Mouse (Mus musculus): ENCODE data around the gene Ash1l. TPM values are rescaled to one million over a fixed set of nuclear protein-coding genes. Genes with fewer than 3 reads are reported as not detected.

Gene Ash1l
- total RNA-seq, 2 experiments from 2014 or later = 16.8 to 39.3 TPM

Other genes starting within 250 kb of the Ash1l start
- gene Rit1, start 233.8 kb upstream of the Ash1l start, total RNA-seq (2015) = 13.3 and 19.8 TPM in 2 replicates
- 20.2 and 21.4 TPM in 2 replicates for gene Rit1, start 233.8 kb upstream of the Ash1l start, total RNA-seq (2017)
- 1.1 and 1.5 TPM in 2 replicates for gene Syt11, start 175.5 kb upstream of the Ash1l start, total RNA-seq (2015)
- gene Syt11, start 175.5 kb upstream of the Ash1l start, total RNA-seq (2017) = 0.54 and 1.0 TPM in 2 replicates
- 17.8 and 18.7 TPM in 2 replicates for gene Gon4l, start 115.4 kb upstream of the Ash1l start, total RNA-seq (2015)
- gene Gon4l, start 115.4 kb upstream of the Ash1l start, total RNA-seq (2017) = 25.2 and 35.8 TPM in 2 replicates
- gene Msto1, start 36.6 kb upstream of the Ash1l start, total RNA-seq (2015) = 14.1 and 14.5 TPM in 2 replicates
- gene Msto1, start 36.6 kb upstream of the Ash1l start, total RNA-seq (2017) = 27.6 and 31.0 TPM in 2 replicates
- gene Dap3, start 559 bp downstream of the Ash1l start, total RNA-seq (2015) = 109 and 126 TPM in 2 replicates
- 62.3 and 87.2 TPM in 2 replicates for gene Dap3, start 559 bp downstream of the Ash1l start, total RNA-seq (2017)
- 21.6 and 23.4 TPM in 2 replicates for gene Rusc1, start 142.7 kb downstream of the Ash1l start, total RNA-seq (2015)
- gene Rusc1, start 142.7 kb downstream of the Ash1l start, total RNA-seq (2017) = 16.4 and 18.2 TPM in 2 replicates
- gene Gm43738, start 150.5 kb downstream of the Ash1l start, total RNA-seq (2015) = not detected in 2 replicates
- not detected in 2 replicates for gene Gm43738, start 150.5 kb downstream of the Ash1l start, total RNA-seq (2017)
- 99.4 and 118 TPM in 2 replicates for gene Fdps, start 151.3 kb downstream of the Ash1l start, total RNA-seq (2015)
- 238 and 251 TPM in 2 replicates for gene Fdps, start 151.3 kb downstream of the Ash1l start, total RNA-seq (2017)
- gene Pklr, start 185.5 kb downstream of the Ash1l start, total RNA-seq (2015) = 8.0 and 12.1 TPM in 2 replicates
- gene Pklr, start 185.5 kb downstream of the Ash1l start, total RNA-seq (2017) = 9.6 and 16.7 TPM in 2 replicates
- 0.24 and 0.42 TPM in 2 replicates for gene Hcn3, start 209.6 kb downstream of the Ash1l start, total RNA-seq (2015)
- 0.27 and 0.67 TPM in 2 replicates for gene Hcn3, start 209.6 kb downstream of the Ash1l start, total RNA-seq (2017)
- gene Clk2, start 214.2 kb downstream of the Ash1l start, total RNA-seq (2015) = 51.1 and 53.8 TPM in 2 replicates
- 69.3 and 75.9 TPM in 2 replicates for gene Clk2, start 214.2 kb downstream of the Ash1l start, total RNA-seq (2017)
- gene Scamp3, start 226.9 kb downstream of the Ash1l start, total RNA-seq (2015) = 92.5 and 93.9 TPM in 2 replicates
- 33.4 and 37.2 TPM in 2 replicates for gene Scamp3, start 226.9 kb downstream of the Ash1l start, total RNA-seq (2017)
- 14.3 and 18.0 TPM in 2 replicates for gene Fam189b, start 232.5 kb downstream of the Ash1l start, total RNA-seq (2015)
- 2.3 and 5.2 TPM in 2 replicates for gene Fam189b, start 232.5 kb downstream of the Ash1l start, total RNA-seq (2017)